Mouse (Mus musculus) brain, embryonic 14.5 days (tissue): ENCODE measurements at regions not wholly inside any gene's neighbourhood (a gene's known extent, or its start where the extent isn't known, plus 50 kb on each side); places are given as distances from the start of the nearest gene placed in this dataset.

Experiments
- CTCF ChIP-seq: fragments of 200-500 bp; IDR thresholded peaks from 2 replicates; pipeline ENCODE4 v1.5.1; 2012; ENCODE audit warnings: inconsistent platforms, mild to moderate bottlenecking, moderate library complexity, borderline replicate concordance; ENCODE audit not compliant: insufficient read depth, insufficient read length; ENCODE audit errors: extremely low read depth
- POLR2A ChIP-seq: fragments of 200-500 bp; IDR thresholded peaks from 2 replicates; pipeline ENCODE4 v1.6.1; 2012; ENCODE audit warnings: mild to moderate bottlenecking, inconsistent platforms, borderline replicate concordance; ENCODE audit not compliant: poor library complexity, insufficient read depth, insufficient read length, severe bottlenecking; ENCODE audit errors: extremely low read depth

- TF ChIP-seq CTCF (no peak), POLR2A (no peak)
Measured at GRCm38 (mm10) chr1:190480601-190481000, 310.1 kb upstream of the Prox1 start.
